Comparison of ENCODE assay signal across 1 mouse cellular context in the genomic region with DNA sequence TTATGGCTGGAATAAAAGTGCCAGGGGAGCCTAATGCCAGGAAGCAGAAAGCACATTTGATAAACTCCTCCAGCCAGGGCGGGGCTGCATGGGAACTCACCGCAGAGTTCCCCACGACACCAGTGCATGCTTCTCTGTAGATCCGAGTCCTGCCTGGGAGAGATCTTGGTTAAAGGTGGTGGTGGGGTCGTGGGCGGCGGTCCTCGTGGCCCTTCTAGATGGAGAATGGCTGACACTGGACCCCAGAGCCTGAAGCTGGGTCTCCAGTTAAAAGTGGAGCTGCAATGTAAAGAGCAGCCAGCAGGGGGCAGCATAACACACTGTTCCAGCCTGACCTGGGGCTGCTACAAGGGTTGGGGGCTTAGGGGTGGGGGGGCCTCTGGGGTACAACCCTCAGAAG.
TF ChIP-seq lines count a peak whose summit lies in the region.

No protein-coding gene starts in this region.

TF ChIP-seq in MEL, 35 proteins besides CTCF, POLR2A, EP300 and RAD21 (continued from another document):
- TF ChIP-seq JUND (IDR thresholded peaks at IDR 0.05; ENCODE audit: low read depth, low read length) = no peak
- TF ChIP-seq MAX (IDR thresholded peaks at IDR 0.05; ENCODE audit: low read length) = no peak
- TF ChIP-seq TBP (IDR thresholded peaks at IDR 0.05; ENCODE audit: low read depth, low read length) = no peak
- no peak for TF ChIP-seq GABPA (IDR thresholded peaks at IDR 0.05; ENCODE audit: low read depth, low read length)
